Mouse (Mus musculus) embryonic facial prominence, embryonic 12.5 days (tissue): ENCODE results near the gene Abcc6. TPM values are rescaled to one million over a fixed set of nuclear protein-coding genes. Genes with fewer than 3 reads are reported as not detected.
"Not testable (repeated sequence)": the region's sequence is repeated elsewhere in the genome, so short reads cannot be mapped to it uniquely, and the experiment has no call there.

Source experiments
- ATAC-seq: fragments of 200-750 bp; cut with Nextera tagmentation; 2 replicates; pipeline ENCODE4 v1.8.0; 2017; ENCODE audit not compliant: insufficient number of reproducible peaks, insufficient read depth, low FRiP score, low TSS enrichment
- H3K27ac ChIP-seq: fragments of 300-500 bp; sonication (generic); 2 replicates; pipeline ENCODE4 v1.5.1; 2016; ENCODE audit warnings: mild to moderate bottlenecking
- H3K27me3 ChIP-seq: fragments of 300-500 bp; sonication (generic); 2 replicates; pipeline ENCODE4 v1.6.1; 2016; ENCODE audit warnings: mild to moderate bottlenecking, moderate library complexity
- H3K36me3 ChIP-seq: fragments of 300-500 bp; sonication (generic); 2 replicates; pipeline ENCODE4 v1.6.1; 2016; ENCODE audit warnings: mild to moderate bottlenecking
- H3K4me1 ChIP-seq: fragments of 300-500 bp; sonication (generic); 2 replicates; pipeline ENCODE4 v1.6.1; 2016
- H3K4me2 ChIP-seq: fragments of 300-500 bp; sonication (generic); replicated peaks from 2 replicates; pipeline ENCODE4 v1.6.1; 2016; ENCODE audit warnings: mild to moderate bottlenecking, moderate library complexity
- H3K4me3 ChIP-seq: fragments of 300-500 bp; sonication (generic); 2 replicates; pipeline ENCODE4 v1.5.1; 2016; ENCODE audit warnings: mild to moderate bottlenecking
- H3K9ac ChIP-seq: fragments of 300-500 bp; sonication (generic); 2 replicates; pipeline ENCODE4 v1.6.1; 2016; ENCODE audit warnings: mild to moderate bottlenecking, moderate library complexity
- H3K9me3 ChIP-seq: fragments of 300-500 bp; sonication (generic); 2 replicates; pipeline ENCODE4 v1.6.1; 2016; ENCODE audit warnings: mild to moderate bottlenecking, moderate library complexity
- WGBS: fragments of 180-500 bp; shearing (Covaris S2); methylation state at CpG from one replicate; pipeline ENCODE4 v1.1.7; 2016; 5-methylcytosine and 5-hydroxymethylcytosine counted together
- polyA plus RNA-seq: library from polyadenylated mRNA; unstranded; fragments of >200 nt; fragmentation: Nextera tagmentation; extraction: Ambion mirVana; gene quantifications from 2 replicates; pipeline ENCODE4 v1.2.1, GENCODE M21; 2016

Abcc6 gene
- polyA plus RNA-seq, 1 experiment from 2014 or later: 0.38 TPM

DNA sequence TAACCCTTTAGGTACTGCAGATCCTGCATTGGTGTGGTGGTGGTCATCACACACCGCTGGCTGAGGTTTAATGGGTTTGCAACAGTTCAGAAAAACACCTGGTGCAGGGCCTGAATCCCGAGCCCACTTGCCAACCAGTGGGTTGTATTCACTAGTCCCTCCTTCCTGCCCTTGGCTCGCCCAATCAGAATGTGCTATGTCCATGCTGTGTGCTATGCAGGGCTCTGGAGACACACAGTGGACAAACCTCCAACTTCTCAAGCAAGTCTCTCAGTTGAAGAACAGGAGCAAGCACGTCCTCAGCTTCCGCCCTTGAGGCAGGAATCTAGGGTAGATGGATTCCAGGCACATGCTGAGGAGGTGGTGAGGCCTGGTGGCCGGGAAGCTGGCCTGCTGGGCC lies 55.6 kb downstream of the Abcc6 start:
- H3K27me3 ChIP-seq: no peaks in the 10 kb centered on the region
- ATAC-seq: no peak
- H3K4me2 ChIP-seq: no peak overlapping the region
- no peaks in the 10 kb centered on the region for H3K4me1 ChIP-seq
- H3K36me3 ChIP-seq: no peaks in the 10 kb centered on the region
- no peak overlapping the region for H3K27ac ChIP-seq
- H3K9ac ChIP-seq: no peak overlapping the region
- H3K4me3 ChIP-seq: no peak overlapping the region
- H3K9me3 ChIP-seq: no peaks in the 10 kb centered on the region
- 72% methylated on average over 6 of the region's 6 CpGs for WGBS

DNA sequence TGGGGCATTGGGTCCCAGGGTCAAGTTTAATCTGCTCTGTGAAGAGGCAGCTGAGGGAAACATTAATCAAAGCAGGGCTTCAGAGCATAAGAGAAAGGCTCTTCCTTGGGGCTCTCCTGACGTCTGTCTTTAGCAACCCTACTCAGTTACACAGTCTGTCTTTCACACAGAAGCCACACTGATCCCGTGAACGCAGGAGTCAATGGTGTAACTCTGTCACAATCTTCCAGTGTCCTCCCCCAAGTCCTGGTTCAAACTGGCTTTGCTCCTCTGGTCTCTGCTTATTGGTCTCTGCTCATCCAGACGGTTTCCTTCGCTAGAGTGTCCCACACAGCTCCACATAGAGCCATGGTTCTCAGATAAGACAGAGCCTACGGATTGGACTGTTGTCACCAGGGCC lies 56.0 kb downstream of the Abcc6 start:
- Histone ChIP-seq H3K9me3 (no peaks in the 10 kb centered on the region), H3K36me3 (no peaks in the 10 kb centered on the region), H3K4me3 (no peak overlapping the region), H3K4me2 (no peak overlapping the region), H3K4me1 (no peaks in the 10 kb centered on the region), H3K27ac (no peak overlapping the region), H3K9ac (no peak overlapping the region), H3K27me3 (no peaks in the 10 kb centered on the region)
- no peak for ATAC-seq
- 63% methylated on average over 6 of the region's 6 CpGs for WGBS

DNA sequence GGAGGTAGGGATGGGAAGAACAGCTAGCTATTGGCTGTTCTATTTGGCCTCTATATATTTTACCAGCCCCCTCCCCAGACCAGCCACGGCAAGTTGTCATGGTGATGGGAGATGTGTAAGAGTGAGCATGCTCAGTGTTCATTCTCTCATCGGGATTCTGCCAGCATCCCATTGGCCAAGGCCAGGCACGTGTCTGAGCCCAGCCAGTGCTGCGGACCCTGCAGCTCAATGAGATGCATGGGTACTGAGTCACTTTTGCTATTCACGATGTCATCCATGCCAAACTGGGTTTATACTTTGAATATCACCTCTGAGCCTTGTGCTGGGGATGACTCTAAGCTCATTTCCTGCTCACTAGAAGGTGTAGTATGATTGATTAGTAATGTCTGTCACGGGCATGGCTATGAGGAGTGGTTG lies 56.8 kb downstream of the Abcc6 start:
- H3K9ac ChIP-seq: no peak overlapping the region
- no peaks in the 10 kb centered on the region for H3K9me3 ChIP-seq
- WGBS: 86% methylated on average over 6 of the region's 6 CpGs
- no peak overlapping the region for H3K27ac ChIP-seq
- no peaks in the 10 kb centered on the region for H3K27me3 ChIP-seq
- no peaks in the 10 kb centered on the region for H3K4me1 ChIP-seq
- H3K36me3 ChIP-seq: no peaks in the 10 kb centered on the region
- H3K4me3 ChIP-seq: no peak overlapping the region
- H3K4me2 ChIP-seq: no peak overlapping the region
- ATAC-seq: no peak

DNA sequence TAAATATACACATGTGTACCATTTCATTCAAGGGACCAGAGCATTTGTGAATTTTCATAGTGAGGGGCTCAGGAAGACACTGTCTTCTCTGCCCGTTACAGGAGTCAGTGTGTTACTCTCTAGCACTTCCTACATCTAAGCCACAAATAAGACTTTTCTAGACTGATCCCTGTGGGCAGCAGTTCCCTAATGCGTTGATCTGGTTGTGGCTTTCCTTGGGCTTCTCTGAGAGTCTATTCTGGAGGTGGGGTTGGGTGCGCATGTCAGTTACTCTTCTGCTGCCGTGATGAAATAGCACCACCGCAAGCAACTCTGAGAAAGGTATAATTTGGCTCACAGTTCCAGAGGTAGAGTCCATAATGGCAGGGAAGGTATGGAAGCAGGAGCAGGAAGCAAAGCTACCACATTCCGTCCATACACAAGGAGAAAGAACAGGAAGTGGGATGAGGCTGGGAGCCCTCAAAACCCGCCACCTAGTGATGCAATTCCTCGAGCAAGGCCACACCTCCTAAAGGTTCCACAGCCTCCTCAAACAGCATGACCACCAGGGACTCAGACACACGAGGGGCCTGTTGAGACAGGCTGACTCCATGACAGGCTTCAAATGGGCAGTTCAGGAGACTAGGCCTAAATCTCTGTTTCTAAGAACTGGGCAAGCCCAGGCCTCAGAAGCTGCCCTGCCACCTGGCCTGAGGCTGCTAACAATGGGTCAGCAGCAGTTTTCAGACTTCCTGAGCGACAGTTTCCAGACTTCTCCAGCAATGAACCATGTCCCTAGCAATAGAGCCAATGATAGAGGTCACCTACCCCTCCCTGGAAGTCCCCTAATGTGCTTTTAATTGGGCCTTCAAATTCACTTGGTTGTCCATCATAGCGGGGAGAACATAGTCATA lies 58.0 kb downstream of the Abcc6 start:
- H3K9ac ChIP-seq: no peak overlapping the region
- WGBS: 82% methylated on average over 11 of the region's 11 CpGs
- H3K27ac ChIP-seq: no peak overlapping the region
- H3K4me2 ChIP-seq: no peak overlapping the region
- H3K4me3 ChIP-seq: no peak overlapping the region
- no peaks in the 10 kb centered on the region for H3K4me1 ChIP-seq
- no peaks in the 10 kb centered on the region for H3K9me3 ChIP-seq
- H3K36me3 ChIP-seq: no peaks in the 10 kb centered on the region
- H3K27me3 ChIP-seq: no peaks in the 10 kb centered on the region
- ATAC-seq: no peak

DNA sequence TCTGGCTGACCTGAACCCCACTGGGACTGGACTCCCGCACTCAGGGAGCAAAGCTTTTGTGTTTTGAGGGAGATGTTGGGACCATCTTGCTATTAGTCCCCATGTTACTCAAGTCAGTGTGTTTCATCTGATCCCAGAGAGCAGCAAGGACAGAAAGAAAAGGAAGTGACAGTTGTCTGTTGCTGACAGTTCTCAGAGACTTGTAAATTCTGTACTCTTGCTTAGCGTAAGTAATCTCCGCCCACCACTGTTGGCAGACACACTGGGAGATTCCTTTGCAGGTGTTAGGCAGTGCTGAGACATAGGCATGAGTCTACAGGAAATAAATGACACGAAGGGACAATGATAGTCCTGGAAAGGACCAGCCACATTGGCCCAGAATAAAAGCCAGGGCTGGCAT lies 73.5 kb downstream of the Abcc6 start:
- H3K4me2 ChIP-seq: no peak overlapping the region
- H3K27ac ChIP-seq: no peak overlapping the region
- no peak for ATAC-seq
- H3K4me3 ChIP-seq: no peak overlapping the region
- 76% methylated on average over 4 of the region's 4 CpGs for WGBS
- H3K9me3 ChIP-seq: no peaks in the 10 kb centered on the region
- no peaks in the 10 kb centered on the region for H3K36me3 ChIP-seq
- H3K4me1 ChIP-seq: no peaks in the 10 kb centered on the region
- no peak overlapping the region for H3K9ac ChIP-seq
- H3K27me3 ChIP-seq: no peaks in the 10 kb centered on the region

DNA sequence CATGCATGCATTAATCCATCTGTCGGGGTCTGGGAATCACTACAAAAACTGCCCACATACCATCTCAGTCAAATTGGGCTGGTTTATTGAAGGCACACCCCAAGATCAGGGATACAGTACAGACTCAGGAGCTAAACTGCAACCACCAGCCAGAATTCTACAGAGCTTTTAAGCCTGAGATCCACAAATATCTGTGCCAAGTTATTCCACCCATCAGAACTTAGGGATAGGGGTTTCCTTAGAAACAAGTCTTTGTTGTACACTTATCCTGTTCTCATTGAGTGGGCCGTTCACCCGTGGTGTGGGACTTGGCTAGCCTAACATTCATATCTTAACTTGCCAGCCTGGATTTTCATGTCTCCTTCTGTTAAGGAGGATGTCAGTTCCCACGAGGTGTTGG lies 81.0 kb downstream of the Abcc6 start:
- H3K27me3 ChIP-seq: no peaks in the 10 kb centered on the region
- 84% methylated on average over 4 of the region's 4 CpGs for WGBS
- no peak overlapping the region for H3K27ac ChIP-seq
- H3K9me3 ChIP-seq: no peaks in the 10 kb centered on the region
- H3K4me1 ChIP-seq: no peaks in the 10 kb centered on the region
- no peaks in the 10 kb centered on the region for H3K36me3 ChIP-seq
- H3K4me3 ChIP-seq: no peak overlapping the region
- H3K4me2 ChIP-seq: no peak overlapping the region
- ATAC-seq: no peak
- H3K9ac ChIP-seq: no peak overlapping the region

DNA sequence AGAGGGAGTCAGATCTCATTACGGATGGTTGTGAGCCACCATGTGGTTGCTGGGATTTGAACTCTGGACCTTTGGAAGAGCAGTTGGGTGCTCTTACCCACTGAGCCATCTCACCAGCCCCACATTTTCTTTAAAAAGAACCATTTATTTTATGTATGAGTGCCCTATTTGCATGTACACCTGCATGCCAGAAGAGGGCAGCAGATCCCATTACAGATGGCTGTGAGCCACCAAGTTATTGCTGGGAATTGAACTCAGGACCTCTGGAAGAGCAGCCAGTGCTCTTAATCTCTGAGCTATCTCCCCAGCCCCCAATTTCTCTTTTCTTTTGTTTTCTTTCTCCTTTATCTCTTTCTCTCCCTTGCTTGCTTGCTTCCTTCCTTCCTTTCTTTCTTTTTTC lies 86.8 kb downstream of the Abcc6 start:
- H3K36me3 ChIP-seq, H3K27me3 ChIP-seq, H3K9ac ChIP-seq, H3K4me3 ChIP-seq, H3K27ac ChIP-seq, H3K4me2 ChIP-seq, H3K4me1 ChIP-seq, ATAC-seq, H3K9me3 ChIP-seq: not testable (repeated sequence)
- WGBS: 70% methylated on average over 1 of the region's 1 CpGs

DNA sequence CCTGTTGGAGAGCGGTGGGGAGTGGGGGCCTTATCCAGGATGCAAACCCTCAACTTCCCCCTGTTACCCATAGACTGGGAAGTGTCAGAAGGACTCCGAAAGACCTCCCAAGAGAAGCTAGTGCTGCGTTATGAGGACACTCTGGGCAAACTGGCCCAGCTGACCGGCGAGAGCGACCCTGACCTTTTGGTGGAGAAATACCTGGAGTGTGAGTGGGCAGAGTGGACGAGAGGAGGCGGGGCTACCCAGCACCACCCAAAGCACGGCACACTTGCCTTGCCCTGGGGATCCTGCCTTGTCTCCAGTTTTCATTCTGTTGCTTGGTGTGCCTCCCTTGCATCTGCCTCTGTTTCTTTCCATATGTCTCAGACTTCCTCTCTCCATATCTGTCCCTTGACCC lies 88.1 kb downstream of the Abcc6 start:
- no peaks in the 10 kb centered on the region for H3K27me3 ChIP-seq
- no peaks in the 10 kb centered on the region for H3K36me3 ChIP-seq
- no peaks in the 10 kb centered on the region for H3K4me1 ChIP-seq
- H3K9ac ChIP-seq: no peak overlapping the region
- no peaks in the 10 kb centered on the region for H3K9me3 ChIP-seq
- H3K4me2 ChIP-seq: no peak overlapping the region
- no peak for ATAC-seq
- H3K27ac ChIP-seq: no peak overlapping the region
- no peak overlapping the region for H3K4me3 ChIP-seq
- 84% methylated on average over 9 of the region's 9 CpGs for WGBS

DNA sequence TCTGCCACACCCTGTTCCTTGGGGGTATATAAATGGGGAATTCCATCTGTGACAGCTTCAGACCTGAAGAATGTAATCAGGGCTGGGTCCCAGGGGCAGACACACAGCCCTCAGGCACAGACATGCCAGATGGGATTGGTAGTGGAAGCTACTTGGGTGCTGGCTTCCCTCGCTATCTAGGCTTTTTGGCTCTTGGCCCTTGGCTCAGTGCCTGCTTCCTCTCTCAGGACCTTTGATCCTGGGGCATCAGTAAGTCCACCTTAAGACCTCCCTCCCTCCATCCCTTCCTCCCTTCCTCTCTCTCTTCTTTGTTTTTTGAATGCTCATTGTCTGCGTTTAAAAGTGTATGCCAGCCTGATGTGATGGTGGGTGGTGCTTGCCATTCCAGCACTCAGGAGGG lies 90.3 kb downstream of the Abcc6 start:
- no peak overlapping the region for H3K4me3 ChIP-seq
- H3K36me3 ChIP-seq: no peaks in the 10 kb centered on the region
- no peak overlapping the region for H3K9ac ChIP-seq
- no peaks in the 10 kb centered on the region for H3K9me3 ChIP-seq
- ATAC-seq: no peak
- no peak overlapping the region for H3K27ac ChIP-seq
- H3K4me1 ChIP-seq: no peaks in the 10 kb centered on the region
- WGBS: 39% methylated on average over 2 of the region's 2 CpGs
- no peaks in the 10 kb centered on the region for H3K27me3 ChIP-seq
- no peak overlapping the region for H3K4me2 ChIP-seq

DNA sequence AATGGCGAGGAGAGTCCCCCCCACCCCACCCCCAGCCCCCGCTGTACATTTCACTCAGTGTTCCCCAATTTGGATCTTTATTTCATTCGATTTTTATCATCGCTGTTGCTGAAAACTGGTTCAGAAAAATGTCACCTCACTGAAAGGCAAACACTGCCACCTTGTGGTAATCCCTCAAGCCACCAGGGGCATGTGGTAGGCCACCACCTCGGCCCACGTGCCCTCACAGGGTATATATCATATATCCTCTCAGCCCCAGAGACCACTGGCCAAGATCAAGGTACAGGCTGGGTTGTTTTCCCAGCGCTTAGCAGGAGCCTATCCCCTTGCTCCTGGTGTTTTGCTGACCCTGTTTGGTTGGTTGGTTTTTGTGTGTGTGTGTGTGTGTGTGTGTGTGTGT lies 95.0 kb downstream of the Abcc6 start:
- Histone ChIP-seq H3K27me3 (no peaks in the 10 kb centered on the region), H3K4me3 (no peak overlapping the region), H3K36me3 (no peaks in the 10 kb centered on the region), H3K9ac (no peak overlapping the region), H3K4me1 (no peaks in the 10 kb centered on the region), H3K4me2 (no peak overlapping the region), H3K9me3 (no peaks in the 10 kb centered on the region), H3K27ac (no peak overlapping the region)
- 25% methylated on average over 7 of the region's 7 CpGs for WGBS
- no peak for ATAC-seq

DNA sequence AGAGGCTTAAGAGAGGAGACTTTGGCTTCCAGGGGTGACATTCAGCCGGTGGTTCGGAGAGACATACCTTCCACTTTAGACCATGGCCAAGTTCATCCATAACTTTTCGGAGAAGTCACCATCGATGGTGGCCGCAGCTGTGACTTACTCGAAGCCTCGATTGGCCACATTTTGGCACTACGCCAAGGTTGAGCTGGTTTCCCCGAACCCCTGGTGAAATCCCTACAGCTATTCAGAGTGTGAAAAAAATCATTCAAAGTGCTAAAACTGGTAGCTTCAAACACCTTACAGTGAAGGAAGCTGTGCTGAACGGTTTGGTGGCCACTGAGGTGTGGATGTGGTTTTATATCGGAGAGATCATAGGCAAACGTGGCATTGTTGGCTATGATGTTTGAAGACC lies 96.3 kb downstream of the Abcc6 start:
- H3K36me3 ChIP-seq, H3K27me3 ChIP-seq, ATAC-seq, H3K9ac ChIP-seq, H3K27ac ChIP-seq, H3K9me3 ChIP-seq, H3K4me3 ChIP-seq, H3K4me1 ChIP-seq, H3K4me2 ChIP-seq: not testable (repeated sequence)
- WGBS: 91% methylated on average over 12 of the region's 12 CpGs

DNA sequence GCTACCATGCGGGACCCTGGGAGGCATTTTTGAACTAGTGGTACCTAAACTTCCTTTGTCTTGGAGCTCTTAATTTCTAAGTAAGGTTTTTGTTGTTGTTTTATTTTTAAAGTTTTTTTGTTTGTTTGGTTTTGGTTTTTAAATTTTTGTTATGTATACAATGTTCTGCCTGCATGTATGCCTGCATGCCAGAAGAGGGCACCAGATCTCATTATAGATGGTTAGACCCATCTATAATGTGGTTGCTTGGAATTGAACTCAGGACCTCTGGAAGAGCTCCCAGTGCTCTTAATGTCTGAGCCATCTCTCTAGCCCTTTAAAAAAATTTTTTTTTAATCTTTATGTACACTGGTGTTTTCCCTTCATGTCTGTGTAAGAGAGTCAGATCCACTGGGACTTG lies 100.4 kb downstream of the Abcc6 start:
- H3K27ac ChIP-seq: no peak overlapping the region

More for the DNA sequence above, 100.4 kb downstream of the Abcc6 start:
- Histone ChIP-seq H3K4me2 (no peak overlapping the region), H3K9ac (no peak overlapping the region), H3K4me3 (no peak overlapping the region), H3K36me3 (no peaks in the 10 kb centered on the region), H3K27me3 (peaks cover 21% of the 10 kb centered on the region), H3K9me3 (no peaks in the 10 kb centered on the region), H3K4me1 (0 out of 2 replicates have a peak, but pooled peaks cover 5% of the 10 kb centered on the region)
- 91% methylated on average over 1 of the region's 1 CpGs for WGBS
- ATAC-seq: no peak
